Mouse (Mus musculus): ENCODE data around the gene Ice1. TPM values are rescaled to one million over a fixed set of nuclear protein-coding genes. Genes with fewer than 3 reads are reported as not detected.
A peak's percentile ranks its signal among the peaks of the same experiment; 100 is the strongest.

The Ice1 gene
- polyA plus RNA-seq, 1 experiment from 2014 or later = 36.8 TPM

- Histone ChIP-seq H3K9me3 (replicated peaks; ENCODE audit: control insufficient read depth, low read length) (no peaks in the 10 kb centered on the region), H3K4me1 (ENCODE audit: control insufficient read depth, insufficient read depth, low read length) (no peaks in the 10 kb centered on the region), H3K27me3 (replicated peaks; ENCODE audit: control insufficient read depth, insufficient read depth, low read length) (no peaks in the 10 kb centered on the region), H3K36me3 (ENCODE audit: control insufficient read depth, insufficient read depth, low read length) (no peaks in the 10 kb centered on the region), H3K4me3 (ENCODE audit: low read depth, low read length) (no peak overlapping the region), H3K4me2 (ENCODE audit: low read length) (no peak overlapping the region), H3K27ac (ENCODE audit: low read depth, low read length) (no peak overlapping the region), H3K9ac (ENCODE audit: low read length) (no peak overlapping the region)
- WGBS = 88% methylated on average over 2 of the region's 2 CpGs
- no peak for ATAC-seq
- no peak for DNase-seq (ENCODE audit: low spot score)
Measured at GRCm38 (mm10) chr13:70567889-70568288, 69.5 kb downstream of the Ice1 start.

GRCm38 (mm10) chr13:70553456-70553855 is 84.0 kb downstream of the Ice1 start:
- WGBS = 85% methylated on average over 5 of the region's 5 CpGs
- DNase-seq (ENCODE audit: low spot score) (no peak), ATAC-seq (no peak)
- no peaks in the 10 kb centered on the region for H3K4me1 ChIP-seq (ENCODE audit: control insufficient read depth, insufficient read depth, low read length)
- H3K9me3 ChIP-seq (replicated peaks; ENCODE audit: control insufficient read depth, low read length) = no peaks in the 10 kb centered on the region
- H3K27me3 ChIP-seq (replicated peaks; ENCODE audit: control insufficient read depth, insufficient read depth, low read length) = no peaks in the 10 kb centered on the region
- H3K9ac ChIP-seq (ENCODE audit: low read length) = no peak overlapping the region
- no peak overlapping the region for H3K4me3 ChIP-seq (ENCODE audit: low read depth, low read length)
- H3K36me3 ChIP-seq (ENCODE audit: control insufficient read depth, insufficient read depth, low read length) = no peaks in the 10 kb centered on the region
- H3K4me2 ChIP-seq (ENCODE audit: low read length) = no peak overlapping the region
- H3K27ac ChIP-seq (ENCODE audit: low read depth, low read length) = no peak overlapping the region

- ATAC-seq = no peak
- no peaks in the 10 kb centered on the region for H3K9me3 ChIP-seq (replicated peaks; ENCODE audit: control insufficient read depth, low read length)
- DNase-seq (ENCODE audit: low spot score) = no peak
- H3K27me3 ChIP-seq (replicated peaks; ENCODE audit: control insufficient read depth, insufficient read depth, low read length) = no peaks in the 10 kb centered on the region
- WGBS = 9% methylated on average over 3 of the region's 3 CpGs
- H3K36me3 ChIP-seq (ENCODE audit: control insufficient read depth, insufficient read depth, low read length) = no peaks in the 10 kb centered on the region
- H3K4me2 ChIP-seq (ENCODE audit: low read length) = no peak overlapping the region
- H3K4me3 ChIP-seq (ENCODE audit: low read depth, low read length) = no peak overlapping the region
- H3K9ac ChIP-seq (ENCODE audit: low read length) = 0 out of 2 replicates have a peak overlapping the region, but pooled peaks have one; percentile 13
- no peaks in the 10 kb centered on the region for H3K4me1 ChIP-seq (ENCODE audit: control insufficient read depth, insufficient read depth, low read length)
- H3K27ac ChIP-seq (ENCODE audit: low read depth, low read length) = no peak overlapping the region
Measured at GRCm38 (mm10) chr13:70547457-70547856, 90.0 kb downstream of the Ice1 start.

DNA sequence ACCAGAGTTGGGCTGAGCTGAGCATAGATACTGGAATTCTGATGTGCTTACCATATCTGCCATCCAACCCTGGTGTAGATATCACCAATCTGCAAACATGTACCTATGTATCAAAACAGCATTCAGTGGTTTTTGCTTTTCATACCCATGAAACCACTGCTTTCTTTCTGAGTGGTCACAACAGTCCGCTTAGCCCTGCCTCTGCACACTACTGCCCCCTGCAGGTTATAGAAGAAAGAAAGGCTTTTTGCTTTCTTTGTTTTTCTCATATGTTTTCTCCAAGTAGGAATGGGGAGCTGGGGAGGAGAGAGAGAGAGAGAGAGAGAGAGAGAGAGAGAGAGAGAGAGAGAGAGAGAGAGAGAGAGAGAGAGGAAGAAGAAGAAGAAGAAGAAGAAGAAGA is 92.2 kb downstream of the Ice1 start:
- Histone ChIP-seq H3K27ac (ENCODE audit: low read depth, low read length) (no peak overlapping the region), H3K4me1 (ENCODE audit: control insufficient read depth, insufficient read depth, low read length) (no peaks in the 10 kb centered on the region), H3K9ac (ENCODE audit: low read length) (no peak overlapping the region), H3K27me3 (replicated peaks; ENCODE audit: control insufficient read depth, insufficient read depth, low read length) (no peaks in the 10 kb centered on the region), H3K4me3 (ENCODE audit: low read depth, low read length) (no peak overlapping the region), H3K36me3 (ENCODE audit: control insufficient read depth, insufficient read depth, low read length) (no peaks in the 10 kb centered on the region), H3K9me3 (replicated peaks; ENCODE audit: control insufficient read depth, low read length) (no peaks in the 10 kb centered on the region), H3K4me2 (ENCODE audit: low read length) (no peak overlapping the region)
- WGBS = 5% methylated on average over 1 of the region's 1 CpGs
- no peak for ATAC-seq
- peak; percentile 65 for DNase-seq (ENCODE audit: low spot score)

GRCm38 (mm10) chr13:70539842-70540241 is 97.6 kb downstream of the Ice1 start:
- Histone ChIP-seq H3K9ac (ENCODE audit: low read length) (no peak overlapping the region), H3K36me3 (ENCODE audit: control insufficient read depth, insufficient read depth, low read length) (no peaks in the 10 kb centered on the region), H3K27ac (ENCODE audit: low read depth, low read length) (no peak overlapping the region), H3K4me1 (ENCODE audit: control insufficient read depth, insufficient read depth, low read length) (no peaks in the 10 kb centered on the region), H3K9me3 (replicated peaks; ENCODE audit: control insufficient read depth, low read length) (no peaks in the 10 kb centered on the region), H3K27me3 (replicated peaks; ENCODE audit: control insufficient read depth, insufficient read depth, low read length) (no peaks in the 10 kb centered on the region), H3K4me2 (ENCODE audit: low read length) (no peak overlapping the region), H3K4me3 (ENCODE audit: low read depth, low read length) (no peak overlapping the region)
- WGBS = 53% methylated on average over 1 of the region's 1 CpGs
- no peak for ATAC-seq
- DNase-seq (ENCODE audit: low spot score) = no peak

GRCm38 (mm10) chr13:70533412-70533811 is 104.0 kb downstream of the Ice1 start:
- Histone ChIP-seq H3K27ac (ENCODE audit: low read depth, low read length) (no peak overlapping the region), H3K4me2 (ENCODE audit: low read length) (no peak overlapping the region), H3K4me1 (ENCODE audit: control insufficient read depth, insufficient read depth, low read length) (no peaks in the 10 kb centered on the region), H3K9me3 (replicated peaks; ENCODE audit: control insufficient read depth, low read length) (no peaks in the 10 kb centered on the region), H3K27me3 (replicated peaks; ENCODE audit: control insufficient read depth, insufficient read depth, low read length) (no peaks in the 10 kb centered on the region), H3K36me3 (ENCODE audit: control insufficient read depth, insufficient read depth, low read length) (no peaks in the 10 kb centered on the region), H3K9ac (ENCODE audit: low read length) (no peak overlapping the region), H3K4me3 (ENCODE audit: low read depth, low read length) (no peak overlapping the region)
- ATAC-seq (no peak), DNase-seq (ENCODE audit: low spot score) (no peak)
- WGBS = 92% methylated on average over 5 of the region's 5 CpGs

DNA sequence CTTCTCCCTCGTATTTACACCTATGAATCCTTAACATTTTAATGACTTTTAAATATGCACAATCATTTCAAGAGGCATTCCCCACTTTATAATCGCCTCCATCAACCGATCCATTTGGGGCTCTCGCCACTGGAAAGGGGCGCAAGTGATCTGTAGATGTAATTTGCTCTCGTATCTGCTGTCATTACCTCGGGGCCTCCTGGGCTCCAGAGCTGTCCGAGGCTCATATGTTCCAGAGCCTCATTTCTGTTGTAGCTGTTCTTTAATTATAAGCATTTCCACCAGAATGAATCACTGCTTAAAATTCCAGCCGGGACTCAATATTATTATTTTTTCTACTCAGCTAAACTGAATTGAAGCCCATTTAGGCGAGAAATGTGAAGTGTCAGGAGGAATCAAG is 104.7 kb downstream of the Ice1 start:
- DNase-seq (ENCODE audit: low spot score) (no peak), ATAC-seq (no peak)
- WGBS = 83% methylated on average over 10 of the region's 10 CpGs
- no peak overlapping the region for H3K4me2 ChIP-seq (ENCODE audit: low read length)
- no peak overlapping the region for H3K27ac ChIP-seq (ENCODE audit: low read depth, low read length)
- H3K36me3 ChIP-seq (ENCODE audit: control insufficient read depth, insufficient read depth, low read length) = no peaks in the 10 kb centered on the region
- no peak overlapping the region for H3K4me3 ChIP-seq (ENCODE audit: low read depth, low read length)
- H3K9ac ChIP-seq (ENCODE audit: low read length) = no peak overlapping the region
- no peaks in the 10 kb centered on the region for H3K9me3 ChIP-seq (replicated peaks; ENCODE audit: control insufficient read depth, low read length)
- no peaks in the 10 kb centered on the region for H3K27me3 ChIP-seq (replicated peaks; ENCODE audit: control insufficient read depth, insufficient read depth, low read length)
- no peaks in the 10 kb centered on the region for H3K4me1 ChIP-seq (ENCODE audit: control insufficient read depth, insufficient read depth, low read length)

- H3K27ac ChIP-seq (ENCODE audit: low read depth, low read length) = no peak overlapping the region
- no peak for DNase-seq (ENCODE audit: low spot score)
Measured at GRCm38 (mm10) chr13:70517651-70518050, 119.8 kb downstream of the Ice1 start.

GRCm38 (mm10) chr13:70515004-70515403 is 122.4 kb downstream of the Ice1 start:
- no peak overlapping the region for H3K4me3 ChIP-seq (ENCODE audit: low read depth, low read length)
- no peaks in the 10 kb centered on the region for H3K9me3 ChIP-seq (replicated peaks; ENCODE audit: control insufficient read depth, low read length)
- H3K27me3 ChIP-seq (replicated peaks; ENCODE audit: control insufficient read depth, insufficient read depth, low read length) = no peaks in the 10 kb centered on the region
- ATAC-seq = no peak
- H3K4me2 ChIP-seq (ENCODE audit: low read length) = no peak overlapping the region
- no peak for DNase-seq (ENCODE audit: low spot score)
- no peaks in the 10 kb centered on the region for H3K36me3 ChIP-seq (ENCODE audit: control insufficient read depth, insufficient read depth, low read length)
- H3K4me1 ChIP-seq (ENCODE audit: control insufficient read depth, insufficient read depth, low read length) = no peaks in the 10 kb centered on the region
- no peak overlapping the region for H3K27ac ChIP-seq (ENCODE audit: low read depth, low read length)
- WGBS = 59% methylated on average over 2 of the region's 2 CpGs
- H3K9ac ChIP-seq (ENCODE audit: low read length) = no peak overlapping the region

More at GRCm38 (mm10) chr13:70517651-70518050, 119.8 kb downstream of the Ice1 start:
- 74% methylated on average over 2 of the region's 2 CpGs for WGBS
- Histone ChIP-seq H3K9me3 (replicated peaks; ENCODE audit: control insufficient read depth, low read length) (no peaks in the 10 kb centered on the region), H3K9ac (ENCODE audit: low read length) (no peak overlapping the region), H3K36me3 (ENCODE audit: control insufficient read depth, insufficient read depth, low read length) (no peaks in the 10 kb centered on the region), H3K4me3 (ENCODE audit: low read depth, low read length) (no peak overlapping the region), H3K4me2 (ENCODE audit: low read length) (no peak overlapping the region), H3K4me1 (ENCODE audit: control insufficient read depth, insufficient read depth, low read length) (no peaks in the 10 kb centered on the region), H3K27me3 (replicated peaks; ENCODE audit: control insufficient read depth, insufficient read depth, low read length) (no peaks in the 10 kb centered on the region)
- ATAC-seq = no peak

Measured in forebrain, embryonic 14.5 days (tissue).